Mouse (Mus musculus) forebrain, embryonic 11.5 days (tissue): ENCODE data around the gene Rcvrn. TPM values are rescaled to one million over a fixed set of nuclear protein-coding genes. Genes with fewer than 3 reads are reported as not detected.

ENCODE experiments used
- polyA plus RNA-seq: library from polyadenylated mRNA; unstranded; fragments of >200 nt; fragmentation: Nextera tagmentation; extraction: Ambion mirVana; gene quantifications from 2 replicates; pipeline ENCODE4 v1.2.1, GENCODE M21; 2014

Rcvrn gene
- polyA plus RNA-seq, 1 experiment from 2014 or later = not detected

Other genes starting within 250 kb of the Rcvrn start
- 3.4 and 3.6 TPM in 2 replicates for gene Gas7, start 239.9 kb upstream of the Rcvrn start, polyA plus RNA-seq
- 0.05 TPM in 1 of 2 replicates, not detected in the other for gene Glp2r, start 75.8 kb downstream of the Rcvrn start, polyA plus RNA-seq
- gene Gsg1l2, start 79.3 kb downstream of the Rcvrn start, polyA plus RNA-seq = not detected in 2 replicates
- gene Dhrs7c, start 102.9 kb downstream of the Rcvrn start, polyA plus RNA-seq = not detected in 2 replicates
- gene Usp43, start 226.8 kb downstream of the Rcvrn start, polyA plus RNA-seq = 1.0 and 1.4 TPM in 2 replicates